Comparison of ENCODE assay signal across 20 mouse cellular contexts in genomic region chr7:67692141-67692540, GRCm38 (mm10). TPM values are rescaled to one million over a fixed set of nuclear protein-coding genes. Genes with fewer than 3 reads are reported as not detected.
DNase-seq lines count a peak whose midpoint lies in the region; ATAC-seq and TF ChIP-seq lines count a peak whose summit lies in the region.
"Had no signal": no experiment of that assay in that cellular context is flagged by ENCODE, and none has a peak within 500 bp of the region (broad histone marks: within the 10 kb centered on the region; RNA-seq: fewer than 3 reads in every experiment).

No protein-coding gene starts in this region.

- peak; percentile 95 for DNase-seq in heart, adult 11 months
- peak; percentile 48 for DNase-seq in urinary bladder, postnatal 14 days (ENCODE audit: low spot score)
- no peak for DNase-seq in urinary bladder, postnatal 25 days (ENCODE audit: low spot score)
- DNase-seq in heart, postnatal 14 days, result peak; percentile 49 to 74
- DNase-seq in left cerebral cortex, adult 2 months (ENCODE audit: extremely low spot score in 1 of 2, low spot score in 2 of 2), result no peak
- no peak for DNase-seq in urinary bladder, adult 18-20 months (ENCODE audit: low spot score in 2 of 2)
- DNase-seq: cerebellum, adult 2 months; gastrocnemius, postnatal 25 days; kidney, adult 11 months; right cerebral cortex, adult 18-20 months; thymus, postnatal 14 days had no signal

- no peak overlapping the region for H3K4me2 ChIP-seq in heart, embryonic 11.5 days
- H3K4me2 ChIP-seq: forebrain, embryonic 13.5 days had no signal

- no peak overlapping the region for H3K27ac ChIP-seq in heart, embryonic 11.5 days (ENCODE audit: low read depth, low read length)
- no peak overlapping the region for H3K27ac ChIP-seq in left cerebral cortex, adult 2 months
- H3K27ac ChIP-seq: forebrain, embryonic 13.5 days; kidney, postnatal 0 days; liver, embryonic 14.5 days; macrophage; midbrain, embryonic 10.5 days; stomach, postnatal 0 days had no signal

- 39% methylated on average over 3 of the region's 3 CpGs for WGBS in heart, embryonic 11.5 days (ENCODE audit: insufficient replicate concordance)

- no peaks in the 10 kb centered on the region for H3K36me3 ChIP-seq in heart, embryonic 11.5 days (ENCODE audit: control insufficient read depth, insufficient read depth, low read length)

- no peak overlapping the region for H3K4me3 ChIP-seq in heart, embryonic 11.5 days (ENCODE audit: low read depth, low read length)
- H3K4me3 ChIP-seq in left cerebral cortex, adult 2 months, result no peak overlapping the region
- H3K4me3 ChIP-seq: forebrain, embryonic 13.5 days; midbrain, embryonic 10.5 days had no signal

- peaks cover 29% of the 10 kb centered on the region for H3K4me1 ChIP-seq in heart, embryonic 11.5 days (ENCODE audit: control insufficient read depth, insufficient read depth, low read length)
- H3K4me1 ChIP-seq: forebrain, embryonic 13.5 days; midbrain, embryonic 10.5 days had no signal

- no peaks in the 10 kb centered on the region for H3K27me3 ChIP-seq in heart, embryonic 11.5 days (ENCODE audit: control insufficient read depth, insufficient read depth, low read length)
- H3K27me3 ChIP-seq: CH12.LX; forebrain, embryonic 13.5 days had no signal

- H3K9ac ChIP-seq in heart, embryonic 11.5 days (ENCODE audit: low read depth, low read length), result no peak overlapping the region
- H3K9ac ChIP-seq: forebrain, embryonic 13.5 days; liver, embryonic 14.5 days had no signal

- H3K9me3 ChIP-seq in heart, embryonic 11.5 days (replicated peaks; ENCODE audit: control insufficient read depth, low read length), result no peaks in the 10 kb centered on the region
- H3K9me3 ChIP-seq: forebrain, embryonic 13.5 days; midbrain, embryonic 10.5 days had no signal

- TF ChIP-seq CTCF in left cerebral cortex, adult 2 months (IDR thresholded peaks at IDR 0.05), result no peak

- ATAC-seq in heart, embryonic 11.5 days (replicated peaks; ENCODE audit: insufficient number of reproducible peaks, low FRiP score, low TSS enrichment), result no peak
- no peak for ATAC-seq in cerebellum, adult (ENCODE audit: insufficient number of reproducible peaks, low FRiP score, low TSS enrichment)
- ATAC-seq: forebrain, embryonic 13.5 days had no signal

- intact Hi-C loops in heart, postnatal 14 days (cut with DNase I), result no loop called here
- intact Hi-C loops in left cerebral cortex, adult 2 months (cut with DNase I), result no loop called here

RNA-seq across cellular contexts. Expression of gene Ttc23, which starts 44.9 kb away (rescaled TPM):
- 20.2 and 24.6 TPM in 2 replicates for polyA plus RNA-seq in heart, embryonic 11.5 days (2014; fragmentation: Nextera tagmentation; extraction: Ambion mirVana)
- total RNA-seq in heart, postnatal 14 days (2021), result 10 to 100 TPM; 21.9 to 22.0 TPM
- 1 to 10 TPM; 6.1 to 9.0 TPM for total RNA-seq in left cerebral cortex, adult 2 months (2021)

RNA-seq across cellular contexts. Expression of gene Lrrc28, which starts 47.1 kb away (rescaled TPM):
- polyA plus RNA-seq in heart, embryonic 11.5 days (2014; fragmentation: Nextera tagmentation; extraction: Ambion mirVana), result 10.8 and 11.5 TPM in 2 replicates
- total RNA-seq in heart, postnatal 14 days (2021), result 10 to 100 TPM; 15.5 TPM
- 10 to 100 TPM; 36.9 to 38.1 TPM for total RNA-seq in left cerebral cortex, adult 2 months (2021)

Comparison
In these comparisons a context has a peak if more than half of its experiments do, and no peak if none do; other contexts are left out.
1. DNase-seq: peak in heart, adult 11 months (single experiment), urinary bladder, postnatal 14 days (single experiment) and heart, postnatal 14 days (2 of 2); none in urinary bladder, postnatal 25 days (single experiment), left cerebral cortex, adult 2 months (0 of 2) and urinary bladder, adult 18-20 months (0 of 2).